Mouse (Mus musculus) hindbrain, embryonic 13.5 days (tissue): ENCODE data around the gene Arcn1. TPM values are rescaled to one million over a fixed set of nuclear protein-coding genes. Genes with fewer than 3 reads are reported as not detected.

Experiments used
- ATAC-seq: fragments of 200-750 bp; cut with Nextera tagmentation; 2 replicates; pipeline ENCODE4 v1.8.0; 2017; ENCODE audit warnings: moderate TSS enrichment; ENCODE audit not compliant: low FRiP score
- H3K27ac ChIP-seq: fragments of 300-500 bp; sonication (generic); 2 replicates; pipeline ENCODE4 v1.5.1; 2015; ENCODE audit warnings: inconsistent platforms, mild to moderate bottlenecking, moderate library complexity
- H3K27me3 ChIP-seq: fragments of 300-500 bp; sonication (generic); 2 replicates; pipeline ENCODE4 v1.6.1; 2015; ENCODE audit warnings: mild to moderate bottlenecking, inconsistent platforms
- H3K36me3 ChIP-seq: fragments of 300-500 bp; sonication (generic); 2 replicates; pipeline ENCODE4 v1.6.1; 2015; ENCODE audit warnings: mild to moderate bottlenecking, inconsistent platforms
- H3K4me1 ChIP-seq: fragments of 300-500 bp; sonication (generic); replicated peaks from 2 replicates; pipeline ENCODE4 v1.6.1; 2015; ENCODE audit warnings: inconsistent platforms
- H3K4me2 ChIP-seq: fragments of 300-500 bp; sonication (generic); 2 replicates; pipeline ENCODE4 v1.6.1; 2015; ENCODE audit warnings: inconsistent platforms, mild to moderate bottlenecking, moderate library complexity
- H3K4me3 ChIP-seq: fragments of 300-500 bp; sonication (generic); 2 replicates; pipeline ENCODE4 v1.5.1; 2015; ENCODE audit warnings: mild to moderate bottlenecking, inconsistent platforms
- H3K9ac ChIP-seq: fragments of 300-500 bp; sonication (generic); 2 replicates; pipeline ENCODE4 v1.6.1; 2015; ENCODE audit warnings: mild to moderate bottlenecking, inconsistent platforms
- H3K9me3 ChIP-seq: fragments of 300-500 bp; sonication (generic); 2 replicates; pipeline ENCODE4 v1.6.1; 2016; ENCODE audit warnings: inconsistent platforms
- WGBS: fragments of 180-500 bp; shearing (Covaris S2); methylation state at CpG from one replicate; pipeline ENCODE4 v1.1.7; 2015; 5-methylcytosine and 5-hydroxymethylcytosine counted together
- polyA plus RNA-seq: library from polyadenylated mRNA; unstranded; fragments of >200 nt; fragmentation: Nextera tagmentation; extraction: Ambion mirVana; gene quantifications from 2 replicates; pipeline ENCODE4 v1.2.1, GENCODE M21; 2015

Gene Arcn1
- polyA plus RNA-seq, 1 experiment from 2014 or later, result 142 TPM

DNA sequence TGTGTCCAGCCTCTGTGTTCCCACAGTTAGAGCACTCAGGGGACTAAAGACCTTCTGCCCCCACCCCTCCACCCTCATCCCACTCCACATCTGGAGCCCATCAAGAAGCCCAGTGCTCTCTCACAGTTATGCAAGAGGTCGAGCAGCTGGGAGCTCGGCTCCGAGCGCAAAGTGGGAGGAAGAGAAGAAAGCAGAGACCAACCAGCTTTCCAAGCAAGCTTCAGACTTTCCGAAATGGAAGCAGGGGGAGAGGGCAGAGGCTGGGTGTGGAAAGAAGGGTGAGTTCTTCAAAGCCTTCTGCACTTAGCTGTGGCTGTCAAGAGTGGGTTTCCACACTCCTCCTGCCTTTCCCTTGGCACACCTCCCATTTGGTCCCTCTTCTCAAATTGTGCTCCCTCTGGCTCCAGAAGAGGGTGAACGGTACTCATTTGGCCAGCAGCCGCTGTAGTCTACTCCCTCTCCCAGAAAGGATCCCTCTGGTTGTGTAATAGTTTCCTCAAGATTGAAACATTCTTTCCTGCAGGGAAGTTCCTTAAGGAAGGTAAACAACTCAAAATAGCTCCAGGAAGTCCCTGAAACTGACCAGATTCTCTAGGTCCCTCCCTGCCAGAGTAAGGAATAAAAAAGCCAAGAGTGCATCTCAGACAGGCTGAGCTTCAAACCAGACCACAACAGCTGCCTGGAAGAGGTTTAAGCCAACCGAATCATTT is 30.2 kb downstream of the Arcn1 start:
- H3K36me3 ChIP-seq, result peaks cover 9% of the 10 kb centered on the region
- no peak overlapping the region for H3K9ac ChIP-seq
- H3K9me3 ChIP-seq, result no peaks in the 10 kb centered on the region
- H3K27ac ChIP-seq, result no peak overlapping the region
- ATAC-seq, result no peak
- H3K4me2 ChIP-seq, result no peak overlapping the region
- WGBS, result 62% methylated on average over 8 of the region's 8 CpGs
- H3K4me1 ChIP-seq, result peaks cover 24% of the 10 kb centered on the region
- H3K27me3 ChIP-seq, result peaks cover 38% of the 10 kb centered on the region
- H3K4me3 ChIP-seq, result no peak overlapping the region

DNA sequence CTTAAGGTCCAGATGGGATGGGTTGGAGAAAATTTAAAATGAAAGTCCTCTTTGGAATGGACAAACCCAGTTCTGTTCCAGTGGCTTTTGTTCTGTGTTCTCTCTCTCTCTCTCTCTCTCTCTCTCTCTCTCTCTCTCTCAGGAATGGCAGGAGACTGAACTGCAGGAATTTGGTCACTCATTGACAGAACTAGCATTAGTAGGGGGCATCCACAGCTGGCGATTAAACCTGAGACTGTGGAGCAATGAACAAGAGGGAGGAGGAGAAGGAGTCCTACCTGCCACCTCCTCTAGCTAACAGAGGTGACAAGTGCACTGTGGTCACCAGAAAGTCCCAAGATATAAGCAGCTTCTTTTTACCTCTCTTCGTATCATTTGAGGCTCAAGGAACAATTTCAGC is 31.3 kb downstream of the Arcn1 start:
- Histone ChIP-seq H3K4me1 (peaks cover 24% of the 10 kb centered on the region), H3K36me3 (peaks cover 6% of the 10 kb centered on the region), H3K27me3 (peaks cover 41% of the 10 kb centered on the region), H3K9me3 (no peaks in the 10 kb centered on the region), H3K4me2 (no peak overlapping the region), H3K27ac (no peak overlapping the region), H3K9ac (no peak overlapping the region), H3K4me3 (no peak overlapping the region)
- 52% methylated on average over 2 of the region's 2 CpGs for WGBS
- ATAC-seq, result no peak

DNA sequence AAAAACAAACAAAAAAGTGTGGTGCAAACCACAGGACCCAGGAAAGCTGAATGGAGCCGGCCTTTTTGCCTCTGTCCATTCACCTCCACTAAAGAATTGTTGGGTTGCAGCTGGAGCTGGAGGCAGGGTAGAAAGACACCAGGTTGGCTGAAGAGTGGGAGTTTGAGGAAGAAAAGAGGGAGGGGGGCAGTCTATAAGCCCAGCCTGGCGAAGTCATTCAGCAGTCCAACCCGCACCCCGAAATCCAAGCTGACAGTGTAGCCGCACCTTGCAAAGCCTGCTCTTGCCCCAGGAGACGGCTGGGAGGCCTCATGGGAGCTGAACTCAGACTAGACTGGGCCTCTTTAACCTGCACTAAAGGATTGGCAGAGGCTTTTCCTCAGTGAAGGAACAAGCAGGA is 31.8 kb downstream of the Arcn1 start:
- Histone ChIP-seq H3K27ac (no peak overlapping the region), H3K4me2 (no peak overlapping the region), H3K4me1 (peaks cover 24% of the 10 kb centered on the region), H3K9ac (no peak overlapping the region), H3K27me3 (peaks cover 41% of the 10 kb centered on the region), H3K4me3 (no peak overlapping the region), H3K36me3 (peaks cover 2% of the 10 kb centered on the region; the same call in 1 of the 2 replicates), H3K9me3 (no peaks in the 10 kb centered on the region)
- 79% methylated on average over 6 of the region's 6 CpGs for WGBS
- no peak for ATAC-seq

DNA sequence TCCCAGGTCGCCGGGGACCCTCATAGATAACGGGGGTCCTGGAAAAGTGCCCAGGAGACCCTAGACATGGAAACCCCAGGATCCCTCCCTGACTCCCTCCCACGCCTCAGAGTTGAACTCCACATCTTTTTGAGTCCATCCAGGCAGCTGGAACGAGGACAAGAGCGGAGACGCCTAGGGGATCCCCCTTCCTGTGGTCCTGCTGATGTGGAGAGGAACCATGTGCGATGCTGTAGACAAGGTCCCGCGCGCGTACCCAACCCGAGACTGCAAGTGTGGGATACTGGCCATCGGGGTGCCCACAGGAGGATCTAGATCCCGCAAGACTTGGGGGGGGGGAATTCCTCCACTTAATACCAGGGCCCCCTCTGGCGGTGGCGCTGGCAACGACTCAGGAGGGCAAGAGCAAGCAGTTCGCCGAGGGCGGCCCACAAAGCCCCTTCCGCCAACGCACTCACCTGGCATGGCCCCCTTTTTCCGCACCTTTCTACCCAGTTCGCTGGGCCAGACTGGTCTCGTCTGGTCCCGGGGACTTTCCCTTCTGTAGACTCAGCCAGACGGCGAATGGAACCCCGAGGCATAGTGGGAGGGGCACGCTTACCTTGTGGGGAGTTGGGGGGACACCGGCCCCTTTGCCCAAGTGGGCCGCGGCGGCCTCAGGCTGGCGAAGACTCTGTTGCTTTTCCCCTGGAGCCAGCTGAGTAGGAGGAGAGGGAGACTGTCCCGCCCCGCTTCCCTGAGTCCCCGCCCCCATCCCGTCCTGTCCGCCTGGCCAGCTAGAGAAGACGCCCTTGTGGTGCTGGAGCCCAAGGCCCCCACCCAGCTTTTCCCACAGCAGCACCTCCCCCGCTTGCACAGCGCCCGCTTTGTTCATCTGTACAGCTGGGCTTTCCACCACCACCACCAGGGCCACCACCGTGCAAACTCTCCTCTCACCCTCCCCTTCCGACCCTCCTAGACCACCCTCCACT is 32.8 kb downstream of the Arcn1 start, which contains the start of gene Phldb1:
Gene Phldb1 (minus strand): TSS at position 675 of the 971 bp plus-strand sequence.
- peak within 1 kb of the TSS; percentile 59 for H3K4me3 ChIP-seq
- peak within 1 kb of the TSS; percentile 97 for H3K4me2 ChIP-seq
- peaks cover 41% of the 10 kb centered on the region for H3K27me3 ChIP-seq
- under 1% methylated on average over 47 of the region's 47 CpGs for WGBS
- H3K4me1 ChIP-seq, result peaks cover 24% of the 10 kb centered on the region
- H3K27ac ChIP-seq, result peak within 1 kb of the TSS; percentile 30
- ATAC-seq, result peak; percentile 73
- H3K36me3 ChIP-seq, result no peaks in the 10 kb centered on the region
- no peaks in the 10 kb centered on the region for H3K9me3 ChIP-seq
- H3K9ac ChIP-seq, result peak within 1 kb of the TSS; percentile 79

DNA sequence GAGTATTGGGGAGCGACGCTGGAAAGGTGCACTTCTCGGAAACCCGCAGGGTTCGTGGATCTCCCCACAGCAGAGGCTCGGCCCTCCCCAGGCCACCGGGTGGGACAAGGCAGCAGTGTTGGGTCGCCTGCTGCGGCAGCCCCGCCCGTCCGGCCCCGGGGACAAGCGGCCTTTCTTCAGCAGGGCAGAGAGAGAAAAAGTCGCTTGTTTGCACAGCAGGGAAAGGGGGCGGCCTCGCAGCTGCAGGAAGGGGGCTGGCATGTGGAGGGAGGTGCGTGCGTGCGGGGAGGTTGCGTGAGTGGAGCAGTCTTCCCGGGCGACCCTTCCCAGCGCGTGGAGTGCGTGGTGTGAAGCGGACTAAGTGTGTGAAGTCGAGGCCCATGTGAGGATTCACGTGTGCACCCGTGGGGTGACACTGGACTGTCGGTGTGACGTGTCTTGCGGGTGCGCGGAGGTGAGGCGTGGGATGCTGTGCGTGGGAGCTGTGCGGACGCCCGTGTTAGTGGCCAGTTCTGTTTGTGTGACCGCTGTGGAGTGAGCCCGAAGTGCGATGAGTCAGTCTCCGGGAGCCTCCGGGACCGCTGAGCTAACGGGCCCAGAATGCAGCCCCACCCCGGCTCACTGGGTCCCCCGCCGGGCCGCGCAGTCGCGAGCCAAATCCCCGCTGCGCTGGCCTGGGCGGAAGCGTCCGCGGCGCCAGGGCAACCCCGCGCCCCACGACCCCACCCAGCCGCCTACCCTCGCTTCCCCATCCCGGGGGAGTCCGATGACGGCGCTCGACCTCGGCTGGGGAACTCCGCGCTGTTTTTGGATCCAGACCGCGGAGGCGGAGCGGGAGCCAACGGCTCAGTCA is 33.7 kb downstream of the Arcn1 start:
- H3K27me3 ChIP-seq, result peaks cover 41% of the 10 kb centered on the region
- no peaks in the 10 kb centered on the region for H3K9me3 ChIP-seq
- under 1% methylated on average over 77 of the region's 79 CpGs for WGBS
- H3K4me1 ChIP-seq, result peaks cover 24% of the 10 kb centered on the region
- H3K4me2 ChIP-seq, result peak overlapping the region; percentile 97
- peak; percentile 46 for ATAC-seq
- H3K9ac ChIP-seq, result peak overlapping the region; percentile 79
- H3K36me3 ChIP-seq, result no peaks in the 10 kb centered on the region
- peak overlapping the region; percentile 59 for H3K4me3 ChIP-seq
- peak overlapping the region; percentile 30 for H3K27ac ChIP-seq

DNA sequence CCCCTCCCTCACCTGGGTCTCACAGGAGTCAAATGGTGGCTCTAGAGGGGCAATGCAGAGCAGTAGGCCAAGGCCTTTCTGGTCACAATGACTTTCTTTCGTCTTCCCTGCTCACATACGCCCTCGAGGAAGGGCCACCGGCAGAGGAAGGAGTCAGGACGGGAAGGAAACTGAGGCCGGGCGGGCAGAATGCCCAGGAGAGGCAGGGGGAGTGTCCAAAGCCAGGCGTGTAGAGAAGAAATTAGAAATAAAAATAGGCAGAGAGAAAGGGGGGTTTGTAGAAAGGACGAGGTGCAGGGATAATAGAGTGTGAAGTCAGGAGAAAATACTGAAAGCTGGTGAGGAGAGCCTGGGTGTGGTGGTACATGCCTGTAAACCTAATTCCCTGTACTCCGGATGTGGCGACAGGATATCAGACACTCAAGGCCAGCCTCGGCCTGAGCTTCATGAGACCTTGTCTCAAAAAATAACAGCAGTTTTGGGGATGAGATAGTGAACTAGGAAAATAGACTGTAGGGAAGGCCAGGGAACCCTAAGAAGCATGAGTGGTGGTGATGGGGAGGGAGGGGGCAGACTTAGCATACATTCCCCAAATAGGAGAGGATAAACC is 34.6 kb downstream of the Arcn1 start:
- Histone ChIP-seq H3K4me3 (peak overlapping the region; percentile 59), H3K4me2 (peak overlapping the region; percentile 97), H3K4me1 (peaks cover 24% of the 10 kb centered on the region), H3K27ac (peak overlapping the region; percentile 30), H3K36me3 (no peaks in the 10 kb centered on the region), H3K27me3 (peaks cover 41% of the 10 kb centered on the region), H3K9me3 (no peaks in the 10 kb centered on the region), H3K9ac (peak overlapping the region; percentile 79)
- WGBS, result 53% methylated on average over 12 of the region's 12 CpGs
- no peak for ATAC-seq

DNA sequence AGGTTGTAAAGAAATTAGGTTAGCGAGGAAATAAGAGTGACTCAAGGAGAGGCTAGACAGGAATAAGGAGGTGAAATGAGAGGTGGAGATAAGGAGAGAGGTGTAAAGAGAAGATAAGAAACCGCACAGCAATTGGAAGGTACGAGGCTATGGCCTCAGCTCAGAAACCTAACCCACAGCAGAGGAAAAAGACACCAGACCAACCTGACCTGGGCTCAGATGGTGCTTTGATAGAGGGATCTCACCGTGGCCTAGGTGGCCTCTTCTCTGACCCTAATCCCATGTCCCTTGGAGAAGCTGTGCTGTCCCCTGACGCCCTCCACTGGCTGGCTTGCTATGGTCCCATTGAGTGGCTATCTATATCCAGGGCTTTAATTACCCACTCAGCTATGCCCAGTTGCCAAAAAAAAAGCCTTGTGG is 35.5 kb downstream of the Arcn1 start:
- H3K9me3 ChIP-seq, result no peaks in the 10 kb centered on the region
- H3K9ac ChIP-seq, result no peak overlapping the region
- H3K36me3 ChIP-seq, result no peaks in the 10 kb centered on the region
- no peak overlapping the region for H3K4me2 ChIP-seq
- 78% methylated on average over 5 of the region's 5 CpGs for WGBS
- ATAC-seq, result no peak
- H3K4me3 ChIP-seq, result no peak overlapping the region
- peaks cover 41% of the 10 kb centered on the region for H3K27me3 ChIP-seq
- H3K4me1 ChIP-seq, result peaks cover 28% of the 10 kb centered on the region
- no peak overlapping the region for H3K27ac ChIP-seq

DNA sequence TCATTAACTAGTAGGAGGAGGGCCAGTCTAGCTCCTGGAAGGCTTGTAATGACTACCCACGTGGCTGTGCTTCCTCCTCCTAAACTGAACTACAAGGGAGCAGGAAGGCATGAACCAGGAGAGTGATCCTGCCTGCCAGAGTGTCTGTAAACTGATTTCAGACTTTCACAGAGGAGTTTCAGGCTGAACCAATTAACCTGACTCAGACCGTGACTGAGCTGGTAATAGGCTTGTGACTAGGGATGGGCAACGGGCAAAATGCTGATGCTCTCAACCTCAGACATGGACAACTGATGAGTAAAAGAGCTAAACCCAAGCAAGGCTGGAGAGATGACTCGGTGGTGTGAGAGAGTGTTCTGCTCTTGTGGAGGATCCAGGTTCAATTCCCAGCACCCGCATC is 40.2 kb downstream of the Arcn1 start:
- no peak overlapping the region for H3K4me2 ChIP-seq
- H3K4me1 ChIP-seq, result peaks cover 50% of the 10 kb centered on the region
- 67% methylated on average over 5 of the region's 5 CpGs for WGBS
- no peak overlapping the region for H3K9ac ChIP-seq
- no peaks in the 10 kb centered on the region for H3K36me3 ChIP-seq
- no peak overlapping the region for H3K4me3 ChIP-seq
- H3K27me3 ChIP-seq, result peaks cover 3% of the 10 kb centered on the region
- ATAC-seq, result no peak
- no peaks in the 10 kb centered on the region for H3K9me3 ChIP-seq
- H3K27ac ChIP-seq, result 0 out of 2 replicates have a peak overlapping the region, but pooled peaks have one; percentile 50

DNA sequence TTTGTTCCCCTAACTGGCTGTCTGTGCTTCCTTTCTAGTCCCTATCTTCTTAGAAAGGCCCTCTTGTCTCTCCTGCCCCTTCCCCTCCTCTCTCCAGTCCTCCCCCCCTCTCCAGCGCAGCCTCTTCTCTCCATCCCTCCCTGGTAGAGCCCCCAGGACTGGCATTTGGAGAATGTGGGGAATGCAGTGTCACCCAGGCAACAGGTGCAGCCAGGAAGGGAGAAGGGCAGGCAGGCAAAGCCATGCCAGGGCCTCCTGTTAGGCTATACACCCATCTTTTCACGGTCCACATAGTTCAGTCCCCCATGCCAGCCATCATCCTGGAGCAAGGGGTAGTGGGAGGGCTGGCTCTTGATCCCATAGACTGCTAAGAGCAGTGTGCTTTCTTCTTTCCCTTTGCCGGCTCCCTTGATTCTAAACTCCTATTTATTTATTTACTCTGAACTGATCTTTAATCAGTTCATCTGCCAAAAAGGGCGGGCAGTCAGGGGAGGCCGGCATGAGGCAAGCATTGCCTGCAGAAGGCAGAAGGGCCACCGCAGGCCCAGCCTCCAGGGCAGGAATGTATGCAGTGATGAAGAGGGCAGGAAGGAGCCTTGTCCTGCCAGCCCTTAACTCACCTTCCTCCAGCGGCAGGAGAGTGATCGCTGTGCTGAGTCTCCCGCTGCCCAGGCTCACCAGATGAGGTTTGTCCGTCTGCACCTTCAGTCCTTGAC is 41.1 kb downstream of the Arcn1 start:
- Histone ChIP-seq H3K4me3 (no peak overlapping the region), H3K4me1 (peaks cover 58% of the 10 kb centered on the region), H3K9ac (no peak overlapping the region), H3K4me2 (no peak overlapping the region), H3K27me3 (no peaks in the 10 kb centered on the region), H3K36me3 (no peaks in the 10 kb centered on the region), H3K27ac (peak overlapping the region; percentile 50), H3K9me3 (no peaks in the 10 kb centered on the region)
- no peak for ATAC-seq
- 49% methylated on average over 10 of the region's 10 CpGs for WGBS

DNA sequence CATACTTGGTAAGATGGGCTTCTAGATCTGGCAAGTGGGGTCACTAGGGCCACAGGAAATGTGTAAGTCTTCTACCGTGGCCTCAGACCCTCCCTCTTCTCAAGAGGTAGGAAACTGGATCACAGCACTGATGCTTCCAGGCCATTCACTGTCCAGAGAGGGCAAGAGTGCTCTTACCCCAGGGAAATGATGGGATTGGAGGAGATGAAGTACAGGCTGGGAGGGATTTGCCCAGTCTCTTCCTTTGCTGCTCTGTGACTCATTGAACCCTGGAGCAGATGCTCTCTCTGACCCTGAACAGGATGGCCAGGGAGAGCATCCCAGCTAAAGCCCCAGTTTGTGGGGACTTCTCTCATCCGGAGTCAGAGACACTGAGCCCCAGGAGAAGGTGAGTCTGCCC is 43.0 kb downstream of the Arcn1 start:
- Histone ChIP-seq H3K4me1 (peaks cover 72% of the 10 kb centered on the region), H3K4me2 (no peak overlapping the region), H3K9ac (no peak overlapping the region), H3K36me3 (no peaks in the 10 kb centered on the region), H3K27ac (peak overlapping the region; percentile 82), H3K9me3 (no peaks in the 10 kb centered on the region), H3K27me3 (no peaks in the 10 kb centered on the region), H3K4me3 (no peak overlapping the region)
- 48% methylated on average over 2 of the region's 2 CpGs for WGBS
- ATAC-seq, result no peak

DNA sequence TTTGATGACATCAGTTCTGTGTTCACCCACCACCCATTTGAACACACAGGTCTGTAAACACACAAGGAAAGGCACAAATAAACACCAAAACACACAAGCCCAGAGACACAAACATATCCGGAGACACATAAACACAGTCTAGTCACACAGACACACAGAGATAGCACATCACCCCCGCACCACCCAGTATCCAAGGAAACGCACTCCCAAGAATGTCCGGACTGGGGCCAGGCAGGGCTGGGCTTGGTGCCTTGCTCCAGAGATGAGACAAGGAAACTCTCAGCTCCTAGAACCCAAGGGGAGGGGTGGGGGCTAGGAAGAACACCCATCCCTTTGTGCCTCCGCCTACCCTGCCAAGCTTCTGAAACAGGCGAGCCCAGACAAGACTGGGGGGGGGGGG is 43.4 kb downstream of the Arcn1 start:
- H3K27me3 ChIP-seq, result no peaks in the 10 kb centered on the region
- H3K27ac ChIP-seq, result peak overlapping the region; percentile 82
- H3K4me3 ChIP-seq, result no peak overlapping the region
- no peak for ATAC-seq
- no peaks in the 10 kb centered on the region for H3K9me3 ChIP-seq
- H3K36me3 ChIP-seq, result no peaks in the 10 kb centered on the region
- H3K4me1 ChIP-seq, result peaks cover 77% of the 10 kb centered on the region
- no peak overlapping the region for H3K9ac ChIP-seq
- no peak overlapping the region for H3K4me2 ChIP-seq
- 27% methylated on average over 6 of the region's 6 CpGs for WGBS
